Mouse (Mus musculus): ENCODE results near the gene Pparg.

Pparg gene

DNA sequence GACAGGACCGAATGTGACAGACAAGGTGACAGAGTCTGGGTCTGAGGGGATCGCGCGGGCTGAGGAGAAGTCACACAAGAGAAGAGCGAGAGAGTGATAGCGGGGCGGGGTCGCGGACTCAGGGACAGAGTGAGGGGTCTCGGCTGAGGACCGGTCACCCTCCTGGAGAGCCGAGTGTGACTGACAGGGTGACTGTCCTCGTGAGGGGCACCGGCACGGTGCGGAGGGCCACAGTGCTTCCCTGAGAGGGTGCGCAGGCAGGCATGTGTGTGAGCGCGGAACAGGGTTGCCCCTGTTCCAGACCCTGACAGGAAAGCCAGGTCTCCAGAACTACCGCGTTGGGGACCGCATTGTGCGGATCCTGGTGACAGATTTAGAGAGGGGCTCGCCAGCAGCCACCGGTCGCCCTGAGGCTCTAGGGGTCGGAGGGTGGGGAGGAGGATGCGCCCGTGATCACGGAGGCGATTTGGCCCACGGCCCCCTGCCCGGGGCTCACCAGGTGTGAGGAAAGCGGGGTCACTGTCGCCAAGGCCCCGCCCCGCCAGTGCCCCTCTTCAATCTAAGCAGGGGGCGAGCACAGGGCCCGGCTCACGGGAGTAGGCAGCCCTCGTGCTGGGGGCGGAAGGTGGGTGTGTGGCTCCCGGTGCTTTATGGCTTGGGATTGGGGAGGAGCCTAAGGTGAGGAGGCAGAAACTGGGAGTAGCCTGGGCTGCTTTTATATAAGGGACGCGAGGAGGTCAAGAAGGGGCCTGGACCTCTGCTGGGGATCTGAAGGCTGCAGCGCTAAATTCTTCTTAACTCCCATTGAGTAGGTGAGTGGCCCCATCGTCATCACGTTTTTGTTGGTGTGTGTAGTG lies 1.1 kb downstream of the Pparg start:
- DNase-seq (ENCODE audit: low spot score): no peak

DNA sequence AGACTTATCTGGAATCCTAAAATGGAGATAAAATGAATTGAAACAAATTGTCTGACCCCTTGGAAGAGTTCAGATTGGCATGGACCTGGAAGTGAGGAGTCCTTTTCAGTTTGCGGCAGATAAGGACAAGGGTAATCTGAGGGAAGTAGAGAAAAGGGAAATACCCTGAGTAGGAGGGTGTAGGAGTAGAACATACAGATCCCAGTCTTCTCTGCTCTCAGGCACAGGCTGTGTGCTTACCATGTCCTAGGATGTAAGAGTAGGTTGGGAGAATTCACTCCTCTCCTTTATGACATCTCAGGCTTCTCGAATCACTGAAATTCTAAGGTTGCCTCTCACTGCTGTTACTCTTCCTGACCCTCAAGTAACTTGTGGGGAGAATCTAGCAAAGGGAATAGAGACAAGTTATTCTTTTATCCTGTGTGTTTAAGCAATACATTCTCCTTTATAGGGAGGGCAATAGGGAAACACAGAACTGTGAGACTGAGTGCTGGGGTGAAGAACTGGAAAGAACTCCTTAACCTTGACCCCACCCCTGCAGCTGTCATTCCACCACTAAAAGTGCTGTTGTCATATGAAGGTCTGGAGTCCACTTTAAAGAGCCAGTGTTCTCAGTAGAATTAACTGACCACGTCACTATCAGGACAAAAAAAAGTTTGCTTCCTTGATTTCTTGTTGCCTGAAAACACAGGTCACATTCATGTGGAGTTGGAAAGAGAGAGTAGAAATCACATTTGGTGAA lies 6.3 kb downstream of the Pparg start:
- no peak for DNase-seq (ENCODE audit: low spot score)

DNA sequence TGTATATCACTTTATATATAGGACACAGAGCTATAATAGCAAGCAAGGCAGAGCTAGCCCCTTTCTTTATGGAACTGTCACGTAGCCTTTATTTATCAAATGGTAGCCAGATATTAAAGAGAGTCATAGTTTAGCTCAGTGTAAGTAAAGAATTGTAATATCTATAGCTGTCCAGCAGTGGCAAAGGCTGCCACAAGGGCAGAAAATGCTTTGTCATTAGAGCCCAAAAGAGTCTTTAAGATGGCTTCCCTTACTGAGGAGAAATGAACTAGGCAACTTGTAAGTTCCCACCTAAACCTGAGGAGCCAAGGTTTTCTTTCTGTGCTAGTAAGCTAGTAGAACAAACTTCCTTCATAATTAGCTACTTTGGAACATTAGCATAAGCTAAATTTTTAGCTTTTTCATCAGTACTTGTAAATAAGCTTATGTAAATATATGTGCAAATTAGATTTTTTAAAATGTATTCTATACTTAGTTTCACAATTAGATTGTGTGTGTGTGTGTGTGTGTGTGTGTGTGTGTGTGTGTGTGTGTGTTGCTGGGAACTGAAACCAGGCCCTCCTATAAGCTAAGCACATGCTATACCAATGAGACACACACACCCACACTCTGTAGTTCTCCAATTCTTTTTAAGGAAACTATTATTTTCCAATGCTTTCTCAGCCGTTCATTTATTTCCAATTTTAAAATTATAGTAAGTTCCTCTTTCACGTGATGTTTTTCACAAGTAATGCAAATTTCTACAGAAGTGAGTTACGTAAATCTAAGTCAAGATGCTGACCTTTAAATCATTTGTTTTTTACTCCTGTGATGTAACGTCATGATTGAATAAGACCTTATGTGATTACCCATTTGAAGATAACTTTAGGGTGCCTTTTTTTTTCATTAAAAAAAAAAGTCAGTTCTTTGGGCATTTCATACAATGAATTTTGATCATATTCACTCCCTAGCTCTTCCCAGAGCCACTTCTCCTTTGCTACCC lies 14.4 kb downstream of the Pparg start:
- DNase-seq (ENCODE audit: low spot score): no peak

DNA sequence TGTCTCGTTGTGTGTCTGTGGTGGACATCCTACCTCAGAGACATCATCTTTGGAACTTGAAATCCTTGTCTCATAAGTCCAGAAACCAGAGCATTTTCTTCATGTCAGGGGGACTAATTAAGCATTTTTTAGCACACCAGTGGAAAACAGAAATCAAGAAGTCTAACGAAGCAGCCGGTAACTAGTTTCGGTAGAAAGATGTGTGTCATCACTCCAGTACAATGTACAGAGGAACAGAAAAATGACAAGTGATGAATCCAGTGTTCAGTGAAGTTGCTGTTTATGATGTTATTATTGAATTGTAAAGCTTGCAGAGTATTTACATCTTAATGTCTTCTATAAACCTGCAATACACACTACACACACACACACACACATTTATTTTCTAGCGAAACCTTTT lies 19.8 kb downstream of the Pparg start:
- DNase-seq (ENCODE audit: low spot score): no peak

DNA sequence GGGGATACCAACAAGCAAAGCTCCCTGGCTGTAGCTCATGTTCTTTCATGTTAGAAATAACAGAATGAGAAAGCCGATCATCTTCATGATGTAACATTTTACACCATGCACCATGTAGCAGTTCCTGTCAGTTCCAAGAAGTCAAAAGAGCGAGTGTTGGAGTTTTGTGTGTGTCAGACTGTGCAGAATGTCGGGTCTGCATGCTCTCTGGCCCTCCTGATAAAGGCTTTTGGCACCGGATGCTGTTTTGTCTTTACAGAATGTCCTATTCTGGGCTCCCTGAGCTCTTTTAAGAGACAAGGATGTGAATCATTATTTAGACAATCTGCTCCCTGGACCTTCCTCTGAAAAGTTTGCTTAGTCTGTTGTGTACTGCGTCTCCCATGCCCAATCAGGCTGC lies 22.0 kb downstream of the Pparg start:
- no peak for DNase-seq (ENCODE audit: low spot score)

DNA sequence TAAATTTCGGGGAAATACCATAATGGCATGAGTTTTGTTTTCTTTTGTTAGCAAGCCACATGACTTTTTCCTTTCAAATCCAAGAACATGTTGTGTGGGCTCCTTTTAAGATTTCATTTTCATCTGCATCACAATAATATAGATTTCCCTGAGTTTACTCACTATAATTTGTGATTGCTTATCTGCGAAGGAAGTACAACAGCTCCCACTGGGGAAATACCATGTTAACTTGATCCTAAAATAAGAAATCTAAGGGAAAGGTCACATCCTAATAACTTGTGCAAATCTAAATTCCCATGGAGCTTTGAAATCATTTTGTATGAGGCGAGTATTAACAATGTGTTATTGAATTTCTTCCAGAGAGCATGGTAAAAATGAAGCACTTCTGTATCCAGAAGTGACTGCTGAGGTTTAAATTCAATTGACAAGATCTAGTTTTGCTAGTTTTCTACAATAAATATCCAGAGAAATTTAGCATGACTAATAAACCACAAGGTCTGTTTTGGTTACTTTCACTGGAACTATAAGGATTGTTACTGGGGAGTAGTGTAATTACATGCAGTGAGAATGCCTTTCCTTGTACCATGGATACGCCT lies 29.3 kb downstream of the Pparg start:
- no peak for DNase-seq (ENCODE audit: low spot score)

DNA sequence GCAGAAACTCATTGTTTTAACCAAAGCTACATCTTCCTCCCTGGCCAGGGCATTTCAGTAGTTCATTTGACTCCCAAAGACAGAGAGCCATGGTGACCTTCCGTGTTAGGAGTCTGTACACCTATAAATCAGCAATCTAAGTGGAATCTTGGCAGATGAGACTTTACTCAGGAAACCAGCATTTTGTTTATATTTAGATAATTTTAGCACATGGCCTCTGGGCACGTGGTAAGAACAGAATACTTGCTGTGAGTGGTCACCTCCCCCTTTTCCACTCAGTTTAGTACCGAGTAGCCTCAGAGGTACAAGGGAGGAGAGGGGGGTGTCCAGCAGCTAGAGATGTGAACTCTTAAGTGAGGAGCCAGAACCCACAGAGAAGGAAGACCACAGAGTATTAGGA lies 36.2 kb downstream of the Pparg start:
- no peak for DNase-seq (ENCODE audit: low spot score)

DNA sequence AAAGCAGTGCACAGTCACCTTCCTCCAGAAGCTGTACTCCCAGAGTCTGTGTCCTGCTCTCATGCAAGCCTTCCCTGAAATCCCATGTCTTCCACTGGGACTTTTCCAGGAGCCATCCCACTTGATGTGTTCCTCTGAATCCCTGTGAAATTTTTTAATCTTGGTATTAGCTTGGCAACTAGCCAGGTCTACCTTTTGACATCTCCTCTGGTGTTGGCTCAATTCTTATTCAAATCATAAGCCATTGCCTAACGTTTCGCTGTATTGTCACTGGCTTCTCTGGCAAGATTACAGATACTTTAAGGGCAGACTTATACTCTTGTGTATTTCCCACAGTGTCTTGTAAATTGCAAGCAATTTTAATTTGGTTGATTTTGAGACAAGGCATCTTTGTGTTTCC lies 43.6 kb downstream of the Pparg start:
- DNase-seq (ENCODE audit: low spot score): no peak

DNA sequence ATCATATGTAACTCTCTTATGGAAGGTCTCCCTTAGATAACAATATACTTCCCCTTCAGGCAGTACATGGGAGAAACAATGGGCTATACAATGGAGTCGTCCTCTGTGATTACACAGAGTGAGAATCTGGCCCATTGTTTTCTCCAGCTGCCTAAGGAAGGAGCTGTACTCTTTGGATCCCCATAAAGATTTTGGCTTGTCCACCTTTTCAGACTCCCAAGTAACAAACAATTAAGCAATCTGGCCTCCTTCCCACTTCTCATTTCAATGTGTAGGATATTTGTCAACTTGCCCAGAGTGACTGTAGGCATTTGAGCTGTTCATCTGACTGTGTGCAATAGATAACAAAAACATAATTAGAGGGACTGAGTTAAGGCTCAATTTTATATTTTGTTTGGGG lies 50.7 kb downstream of the Pparg start:
- no peak for DNase-seq (ENCODE audit: low spot score)

DNA sequence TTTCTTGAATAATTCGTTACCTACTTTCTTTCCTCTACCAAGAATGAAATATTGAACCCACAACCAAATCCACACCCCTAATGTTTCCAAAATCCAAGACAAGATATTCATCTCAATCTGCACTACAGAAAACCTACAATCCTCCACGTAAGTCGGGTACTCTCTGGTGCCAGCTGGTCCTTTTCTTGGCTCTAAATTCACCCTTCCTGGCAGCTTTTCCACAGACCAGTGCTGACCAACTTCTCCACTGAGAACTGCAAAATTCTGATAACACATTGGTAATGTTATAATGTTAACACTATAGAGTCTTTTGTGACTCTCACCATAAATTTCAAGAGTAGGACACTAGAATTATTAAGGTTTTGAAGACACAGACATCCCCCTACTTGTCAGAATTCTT lies 57.4 kb downstream of the Pparg start:
- DNase-seq (ENCODE audit: low spot score): no peak

DNA sequence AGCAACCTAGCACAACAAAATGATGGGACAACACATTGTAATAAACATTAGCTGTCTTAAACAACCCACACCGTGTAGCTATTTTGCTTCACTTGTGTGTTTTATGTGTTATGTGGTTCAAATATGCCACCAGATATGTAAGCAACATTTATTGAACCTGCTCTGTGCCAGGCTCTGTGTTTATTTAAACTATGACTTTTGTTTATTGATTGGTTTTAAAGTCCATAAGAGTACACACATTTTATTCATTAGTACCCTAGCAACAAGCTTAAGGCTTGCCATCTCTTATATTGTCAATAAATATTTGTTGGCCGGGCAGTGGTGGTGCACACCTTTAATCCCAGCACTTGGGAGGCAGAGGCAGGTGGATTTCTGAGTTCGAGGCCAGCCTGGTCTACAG lies 58.2 kb downstream of the Pparg start:
- no peak for DNase-seq (ENCODE audit: low spot score)

DNA sequence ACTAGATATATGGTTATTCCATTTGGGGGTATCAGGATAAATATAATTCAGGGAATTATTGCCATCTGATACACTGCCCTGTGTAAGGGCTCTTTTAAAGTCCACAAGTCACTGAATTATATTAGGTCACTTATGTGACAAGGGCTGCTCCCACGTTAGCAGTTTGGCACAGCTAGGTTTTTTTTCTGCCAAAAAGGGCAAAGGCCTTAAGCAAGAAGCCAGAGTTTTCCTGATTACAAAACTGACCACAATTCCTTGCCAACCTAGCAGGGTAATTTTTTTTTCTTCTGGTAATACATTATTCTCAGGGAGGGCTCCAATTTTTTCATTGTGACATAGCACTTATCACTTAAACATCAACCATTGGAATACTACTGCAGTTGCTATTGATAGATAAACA lies 60.2 kb downstream of the Pparg start:
- no peak for DNase-seq (ENCODE audit: low spot score)

DNA sequence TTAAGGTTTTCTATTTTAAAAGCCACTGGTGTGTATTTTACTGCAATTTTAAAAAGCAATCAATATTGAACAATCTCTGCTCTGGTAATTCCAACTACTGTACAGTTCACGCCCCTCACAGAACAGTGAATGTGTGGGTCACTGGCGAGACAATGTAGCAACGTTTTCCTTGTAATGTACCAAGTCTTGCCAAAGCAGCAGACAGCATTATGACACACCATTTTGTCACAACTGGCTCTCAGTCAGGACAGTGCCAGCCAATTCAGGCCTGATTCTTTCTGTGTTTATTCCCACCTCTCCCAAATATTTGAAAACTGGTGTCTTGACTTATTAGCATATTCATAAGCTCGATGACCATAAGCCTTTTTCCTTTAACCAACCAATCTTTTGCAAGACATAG lies 60.9 kb downstream of the Pparg start:
- DNase-seq (ENCODE audit: low spot score): no peak

DNA sequence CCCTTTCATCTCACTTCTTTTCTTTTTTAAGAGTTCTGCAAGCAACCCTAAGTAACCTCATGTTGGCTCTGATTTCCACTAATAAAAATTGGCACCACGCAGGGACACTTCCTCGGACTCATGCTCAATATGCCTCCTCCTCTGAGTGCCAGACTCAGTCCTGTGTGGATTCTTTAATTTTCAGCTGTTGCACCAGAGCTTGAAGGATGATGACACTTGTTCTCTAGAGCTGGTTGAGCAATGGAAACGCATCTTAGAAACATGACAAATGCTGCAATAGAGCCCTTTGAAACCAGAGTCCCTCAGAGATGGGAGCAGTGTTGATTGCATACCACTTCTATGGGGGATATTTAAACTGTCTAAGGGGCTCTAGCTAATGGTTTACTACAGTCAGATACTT lies 63.7 kb downstream of the Pparg start:
- DNase-seq (ENCODE audit: low spot score): no peak

DNA sequence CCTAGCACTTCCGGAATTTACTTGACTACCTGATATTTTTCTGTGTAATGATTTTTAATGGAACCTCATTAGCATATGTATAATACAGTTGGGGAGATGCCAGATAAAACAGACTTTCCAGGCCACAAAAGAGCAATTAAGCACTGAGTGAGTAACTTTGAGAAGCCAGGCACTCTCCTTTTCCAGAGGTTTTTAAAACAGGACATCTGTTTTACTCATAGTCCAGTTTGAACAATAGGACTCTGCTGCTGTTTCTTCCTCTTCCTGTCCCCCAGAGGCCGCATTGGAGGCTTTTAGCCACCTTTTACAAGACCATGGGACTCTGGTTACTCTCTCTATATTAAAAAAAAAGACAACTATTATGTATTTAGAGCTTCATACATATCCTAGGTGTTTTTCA lies 72.0 kb downstream of the Pparg start:
- DNase-seq (ENCODE audit: low spot score): no peak

DNA sequence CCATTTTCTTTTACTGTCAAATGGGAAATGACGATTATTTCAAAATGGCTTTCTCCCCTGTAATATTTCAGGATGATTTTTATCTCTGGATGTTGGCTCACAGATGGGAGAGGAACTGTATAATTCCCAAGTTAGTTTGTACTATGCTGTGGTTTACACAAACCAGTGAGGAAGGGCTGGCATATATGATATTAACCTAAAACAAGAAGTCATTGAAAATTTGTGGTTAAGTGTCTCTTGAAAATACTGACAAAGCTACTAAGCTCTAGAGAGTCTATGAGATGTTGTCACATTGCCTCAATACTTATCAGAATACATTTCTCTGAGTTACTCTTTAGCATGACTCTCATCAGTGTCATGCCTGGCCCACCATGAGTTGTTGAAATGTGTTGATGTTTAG lies 73.3 kb downstream of the Pparg start:
- no peak for DNase-seq (ENCODE audit: low spot score)

DNA sequence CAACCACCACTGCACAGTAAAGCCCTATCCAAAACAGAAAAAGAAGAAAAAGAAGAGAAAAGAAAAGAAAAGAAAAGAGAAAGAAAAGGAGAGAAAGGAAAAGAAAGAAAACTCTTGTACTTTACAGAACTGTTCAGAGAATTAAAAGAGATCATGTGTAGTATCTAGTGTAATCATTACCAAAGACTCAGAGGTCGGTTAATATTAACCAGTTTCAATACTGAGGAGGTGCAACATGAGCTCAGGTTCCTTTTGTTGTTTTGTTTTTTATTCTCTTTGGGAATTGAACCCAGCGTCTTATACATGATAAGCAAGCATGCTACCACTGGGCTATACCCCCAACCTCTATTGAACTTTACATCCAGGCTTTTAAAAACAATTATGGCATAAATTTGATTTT lies 74.1 kb downstream of the Pparg start:
- no peak for DNase-seq (ENCODE audit: low spot score)

DNA sequence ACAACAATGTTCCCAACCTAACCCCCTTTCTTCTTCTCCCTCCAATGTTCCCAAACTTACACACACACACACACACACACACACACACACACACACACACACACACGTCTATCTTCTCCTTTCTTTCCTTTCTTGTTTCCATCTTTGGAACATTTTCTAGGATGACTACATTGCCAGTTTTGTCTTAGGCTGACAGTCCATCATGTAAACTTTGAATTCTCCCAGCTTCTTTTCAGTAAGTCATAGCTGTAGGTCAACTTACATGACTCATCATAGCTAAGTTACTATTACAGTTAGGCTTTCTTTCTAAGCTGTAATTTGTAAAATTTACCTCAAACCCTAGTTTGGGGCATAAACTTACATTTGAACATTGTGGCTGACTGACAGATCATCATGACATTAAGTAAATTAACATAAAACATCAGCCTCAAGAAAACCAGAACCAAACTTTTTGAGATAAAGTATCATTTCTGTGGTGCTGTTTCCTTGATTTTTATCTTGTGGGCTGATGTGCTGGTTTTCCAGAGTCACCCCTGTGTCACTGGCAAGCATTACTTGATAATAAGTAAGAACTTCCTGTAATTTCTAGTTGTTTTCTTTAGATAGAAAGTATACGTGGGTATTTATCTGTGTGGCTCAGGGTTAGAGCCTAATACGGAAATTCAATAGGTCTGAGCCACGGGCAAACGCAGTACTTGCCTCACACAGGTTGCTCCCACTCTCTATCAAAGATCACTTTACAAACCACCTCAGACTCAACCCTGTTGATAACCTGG lies 79.7 kb downstream of the Pparg start:
- no peak for DNase-seq (ENCODE audit: low spot score)

DNA sequence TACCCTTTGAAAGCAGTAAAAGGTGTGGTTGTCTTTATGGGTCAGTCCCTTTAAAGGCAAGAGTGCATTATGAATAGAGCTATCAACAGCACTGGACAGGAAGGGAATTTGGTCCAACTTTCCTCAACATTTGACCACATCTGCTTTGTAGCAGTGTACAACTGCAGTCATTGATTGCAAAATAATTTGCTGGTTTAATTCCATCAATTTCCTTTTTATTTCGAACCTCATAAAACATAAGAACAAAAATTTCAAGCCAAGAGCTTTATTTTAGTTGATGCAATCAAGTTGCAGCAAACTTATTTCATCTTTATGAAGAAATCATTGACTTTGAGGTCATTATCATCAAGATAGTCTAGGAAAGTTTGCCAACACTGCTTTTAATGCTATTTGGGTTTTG lies 91.8 kb downstream of the Pparg start:
- no peak for DNase-seq (ENCODE audit: low spot score)

DNA sequence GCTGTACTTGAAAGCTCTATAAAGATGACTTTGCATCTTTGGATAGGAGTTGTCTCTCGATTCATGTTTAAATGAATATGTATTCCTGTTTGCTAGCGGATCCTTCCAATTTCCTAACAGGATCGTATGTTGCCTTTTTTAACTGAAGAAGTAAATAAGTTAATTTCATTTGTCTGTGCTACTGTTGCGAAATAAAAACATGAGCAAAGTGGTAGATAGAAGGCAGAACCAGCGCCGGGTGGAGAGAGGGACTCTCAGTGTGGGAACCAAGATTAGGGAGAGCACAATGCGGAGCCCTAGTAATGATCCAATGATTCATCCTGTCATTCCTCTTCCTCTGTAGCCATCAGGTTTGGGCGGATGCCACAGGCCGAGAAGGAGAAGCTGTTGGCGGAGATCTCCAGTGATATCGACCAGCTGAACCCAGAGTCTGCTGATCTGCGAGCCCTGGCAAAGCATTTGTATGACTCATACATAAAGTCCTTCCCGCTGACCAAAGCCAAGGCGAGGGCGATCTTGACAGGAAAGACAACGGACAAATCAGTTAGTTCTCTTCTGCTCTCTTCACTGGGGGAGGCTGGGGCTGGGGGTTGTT lies 102.1 kb downstream of the Pparg start:
- no peak for DNase-seq (ENCODE audit: low spot score)

DNA sequence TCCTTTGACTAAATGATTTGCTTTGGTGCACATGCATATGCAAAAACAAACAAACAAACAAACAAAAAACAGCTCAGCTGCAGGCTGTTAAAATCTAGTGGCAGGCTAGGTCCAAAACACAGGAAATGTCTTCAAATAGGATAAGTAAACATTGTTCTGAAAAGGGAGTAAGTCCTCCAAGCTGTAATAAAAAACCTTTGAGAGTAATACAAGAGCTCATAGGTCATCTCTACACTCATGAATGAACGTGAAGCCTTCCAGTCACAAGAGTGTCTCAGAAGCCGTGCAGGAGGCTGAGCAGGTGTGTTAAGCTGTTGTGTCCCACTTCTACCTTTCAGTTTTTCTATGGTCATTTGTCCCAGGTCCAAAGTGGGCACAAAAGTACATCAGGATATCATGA lies 102.6 kb downstream of the Pparg start:
- DNase-seq (ENCODE audit: low spot score): no peak

Measured in layer of hippocampus, adult 11-12 months (tissue).